In genomic region chr12:8641425-8641735, GRCm38 (mm10) we compare ENCODE assay signal across 10 mouse cellular contexts. TPM values are rescaled to one million over a fixed set of nuclear protein-coding genes. Genes with fewer than 3 reads are reported as not detected.
DNase-seq lines count a peak whose midpoint lies in the region; ATAC-seq and TF ChIP-seq lines count a peak whose summit lies in the region.
"Had no signal": no experiment of that assay in that cellular context is flagged by ENCODE, and none has a peak within 500 bp of the region (broad histone marks: within the 10 kb centered on the region; RNA-seq: fewer than 3 reads in every experiment).

No protein-coding gene starts in this region.

- peak overlapping the region; percentile 65 for H3K4me3 ChIP-seq in brown adipose tissue, adult 24 weeks (ENCODE audit: insufficient read depth, low read depth, low read length)
- H3K4me3 ChIP-seq in hindbrain, embryonic 11.5 days (ENCODE audit: low read depth, low read length): peak overlapping the region; percentile 81
- H3K4me3 ChIP-seq in liver, postnatal 0 days (ENCODE audit: low read depth, low read length): peak overlapping the region; percentile 78

- H3K4me1 ChIP-seq in brown adipose tissue, adult 24 weeks (ENCODE audit: control insufficient read depth, insufficient read depth, insufficient read length, low read length): no peaks in the 10 kb centered on the region
- no peaks in the 10 kb centered on the region for H3K4me1 ChIP-seq in hindbrain, embryonic 11.5 days (replicated peaks; ENCODE audit: control insufficient read depth, insufficient read depth, low read length)
- peaks cover 6% of the 10 kb centered on the region; the same call in 1 of the 2 replicates for H3K4me1 ChIP-seq in liver, postnatal 0 days (ENCODE audit: insufficient read depth)

- no peak for TF ChIP-seq EP300 in liver, postnatal 0 days (IDR thresholded peaks at IDR 0.05; ENCODE audit: low read depth)

- peak overlapping the region; percentile 46 for H3K4me2 ChIP-seq in hindbrain, embryonic 11.5 days (replicated peaks; ENCODE audit: low read depth, low read length)
- H3K4me2 ChIP-seq in liver, postnatal 0 days (ENCODE audit: low read depth, low read length): peak overlapping the region; percentile 75

- no peak overlapping the region for H3K27ac ChIP-seq in brown adipose tissue, adult 24 weeks (replicated peaks; ENCODE audit: low read depth, low read length)
- H3K27ac ChIP-seq in hindbrain, embryonic 11.5 days (ENCODE audit: low read depth, low read length): 0 out of 2 replicates have a peak overlapping the region, but pooled peaks have one; percentile 86
- H3K27ac ChIP-seq in liver, postnatal 0 days (ENCODE audit: low read depth): no peak overlapping the region

- ATAC-seq in hindbrain, embryonic 11.5 days (ENCODE audit: low FRiP score): peak; percentile 76
- no peak for ATAC-seq in liver, postnatal 0 days

- no peaks in the 10 kb centered on the region for H3K27me3 ChIP-seq in hindbrain, embryonic 11.5 days (ENCODE audit: control insufficient read depth, insufficient read depth, low read length)
- no peaks in the 10 kb centered on the region for H3K27me3 ChIP-seq in liver, postnatal 0 days (ENCODE audit: insufficient read depth, low read length)

- peak; percentile 29 for DNase-seq in kidney, adult 9 months
- no peak for DNase-seq in kidney, postnatal 4 days
- peak; percentile 54 for DNase-seq in hindbrain, embryonic 11.5 days (ENCODE audit: low spot score)
- no peak for DNase-seq in liver, postnatal 0 days
- DNase-seq in urinary bladder, postnatal 4 days (ENCODE audit: low spot score in 2 of 2): no peak
- DNase-seq in layer of hippocampus, adult 18-20 months (ENCODE audit: low spot score in 2 of 2): no peak
- DNase-seq in T-cell, adult 2 months (ENCODE audit: low spot score): no peak

- TF ChIP-seq CTCF in liver, postnatal 0 days (IDR thresholded peaks at IDR 0.05; ENCODE audit: low read depth): no peak

- H3K9ac ChIP-seq in hindbrain, embryonic 11.5 days (ENCODE audit: low read depth, low read length): peak overlapping the region; percentile 95
- peak overlapping the region; percentile 94 for H3K9ac ChIP-seq in liver, postnatal 0 days (replicated peaks)

- 6% methylated on average over 10 of the region's 10 CpGs for WGBS in hindbrain, embryonic 11.5 days
- WGBS in liver, postnatal 0 days (ENCODE audit: insufficient replicate concordance): 10% methylated on average over 10 of the region's 10 CpGs

- no peaks in the 10 kb centered on the region for H3K36me3 ChIP-seq in hindbrain, embryonic 11.5 days (ENCODE audit: control insufficient read depth, insufficient read depth, low read length)
- no peaks in the 10 kb centered on the region for H3K36me3 ChIP-seq in liver, postnatal 0 days (replicated peaks; ENCODE audit: insufficient read depth, low read length)

- no peaks in the 10 kb centered on the region for H3K9me3 ChIP-seq in hindbrain, embryonic 11.5 days (ENCODE audit: control insufficient read depth, low read length)
- no peaks in the 10 kb centered on the region for H3K9me3 ChIP-seq in liver, postnatal 0 days (ENCODE audit: low read length)

RNA-seq across cellular contexts. Expression of gene Pum2, which starts 32.6 kb away (rescaled TPM):
- polyA plus RNA-seq in brown adipose tissue, adult 24 weeks (2012; ENCODE audit: insufficient read depth, insufficient read length, missing spikeins): 36.9 and 37.0 TPM in 2 replicates
- 68.2 and 70.2 TPM in 2 replicates for polyA plus RNA-seq in hindbrain, embryonic 11.5 days (2014; fragmentation: Nextera tagmentation; extraction: Ambion mirVana)
- polyA plus RNA-seq in liver, postnatal 0 days (2015; fragmentation: Nextera tagmentation; extraction: Ambion mirVana): 11.7 and 11.9 TPM in 2 replicates
- total RNA-seq in layer of hippocampus, adult 18-20 months (2021): 100 to 1,000 TPM; 195 to 211 TPM

RNA-seq across cellular contexts. Expression of gene Slc7a15, which starts 42.5 kb away (rescaled TPM):
- not detected in 2 replicates for polyA plus RNA-seq in brown adipose tissue, adult 24 weeks (2012; ENCODE audit: insufficient read depth, insufficient read length, missing spikeins)
- polyA plus RNA-seq in hindbrain, embryonic 11.5 days (2014; fragmentation: Nextera tagmentation; extraction: Ambion mirVana): not detected in 2 replicates
- 0.39 and 0.49 TPM in 2 replicates for polyA plus RNA-seq in liver, postnatal 0 days (2015; fragmentation: Nextera tagmentation; extraction: Ambion mirVana)
- total RNA-seq in layer of hippocampus, adult 18-20 months (2021): not detected
- total RNA-seq: adrenal gland, adult 18-20 months; layer of hippocampus, postnatal 25 days had no signal

Comparison
In these comparisons a context has a peak if more than half of its experiments do, and no peak if none do; other contexts are left out.
1. DNase-seq: peak in kidney, adult 9 months (single experiment) and hindbrain, embryonic 11.5 days (single experiment); none in kidney, postnatal 4 days (0 of 2), liver, postnatal 0 days (single experiment), urinary bladder, postnatal 4 days (0 of 2), layer of hippocampus, adult 18-20 months (0 of 2) and T-cell, adult 2 months (single experiment).
2. Peak in every context shown above with its lines, with median percentiles within 50 percentile points of each other: H3K4me3 ChIP-seq.